Mouse (Mus musculus) forebrain, embryonic 15.5 days (tissue): ENCODE data around the gene Wdr89. TPM values are rescaled to one million over a fixed set of nuclear protein-coding genes. Genes with fewer than 3 reads are reported as not detected.
A peak's percentile ranks its signal among the peaks of the same experiment; 100 is the strongest.

Experiments used
- ATAC-seq: fragments of 200-750 bp; cut with Nextera tagmentation; replicated peaks from 2 replicates; pipeline ENCODE4 v1.8.0; 2017; ENCODE audit warnings: mild to moderate bottlenecking, moderate TSS enrichment, moderate library complexity
- H3K27ac ChIP-seq: fragments of 300-500 bp; sonication (generic); replicated peaks from 2 replicates; pipeline ENCODE4 v1.5.1; 2015; ENCODE audit warnings: mild to moderate bottlenecking, inconsistent platforms
- H3K27me3 ChIP-seq: fragments of 300-500 bp; sonication (generic); 2 replicates; pipeline ENCODE4 v1.6.1; 2015; ENCODE audit warnings: inconsistent platforms
- H3K36me3 ChIP-seq: fragments of 300-500 bp; sonication (generic); 2 replicates; pipeline ENCODE4 v1.6.1; 2015; ENCODE audit warnings: mild to moderate bottlenecking, inconsistent platforms
- H3K4me1 ChIP-seq: fragments of 300-500 bp; sonication (generic); 2 replicates; pipeline ENCODE4 v1.6.1; 2015; ENCODE audit warnings: inconsistent platforms
- H3K4me2 ChIP-seq: fragments of 300-500 bp; sonication (generic); replicated peaks from 2 replicates; pipeline ENCODE4 v1.6.1; 2015; ENCODE audit warnings: mild to moderate bottlenecking, inconsistent platforms
- H3K4me3 ChIP-seq: fragments of 300-500 bp; sonication (generic); 2 replicates; pipeline ENCODE4 v1.5.1; 2015; ENCODE audit warnings: mild to moderate bottlenecking, inconsistent platforms
- H3K9ac ChIP-seq: fragments of 300-500 bp; sonication (generic); replicated peaks from 2 replicates; pipeline ENCODE4 v1.6.1; 2015; ENCODE audit warnings: mild to moderate bottlenecking, inconsistent platforms
- H3K9me3 ChIP-seq: fragments of 300-500 bp; sonication (generic); 2 replicates; pipeline ENCODE4 v1.6.1; 2016; ENCODE audit warnings: inconsistent platforms
- WGBS: fragments of 180-500 bp; shearing (Covaris S2); methylation state at CpG from one replicate; pipeline ENCODE4 v1.1.7; 2015; ENCODE audit warnings: mixed read lengths; 5-methylcytosine and 5-hydroxymethylcytosine counted together
- polyA plus RNA-seq: library from polyadenylated mRNA; unstranded; fragments of >200 nt; fragmentation: Nextera tagmentation; extraction: Ambion mirVana; gene quantifications from 2 replicates; pipeline ENCODE4 v1.2.1, GENCODE M21; 2015

Gene Wdr89
- polyA plus RNA-seq, 1 experiment from 2014 or later: 8.7 TPM

GRCm38 (mm10) chr12:75638345-75638744 lies 31.0 kb downstream of the Wdr89 start:
- WGBS: 92% methylated on average over 2 of the region's 2 CpGs
- no peak overlapping the region for H3K4me3 ChIP-seq
- H3K9ac ChIP-seq: no peak overlapping the region
- no peak overlapping the region for H3K4me2 ChIP-seq
- H3K27ac ChIP-seq: no peak overlapping the region
- ATAC-seq: no peak
- H3K4me1 ChIP-seq: no peaks in the 10 kb centered on the region
- no peaks in the 10 kb centered on the region for H3K27me3 ChIP-seq
- no peaks in the 10 kb centered on the region for H3K9me3 ChIP-seq
- no peaks in the 10 kb centered on the region for H3K36me3 ChIP-seq

- 87% methylated on average over 3 of the region's 3 CpGs for WGBS
- H3K4me1 ChIP-seq: no peaks in the 10 kb centered on the region
- ATAC-seq: no peak
Measured at GRCm38 (mm10) chr12:75637103-75637502, 32.2 kb downstream of the Wdr89 start.

GRCm38 (mm10) chr12:75635771-75636430 lies 33.4 kb downstream of the Wdr89 start:
- no peak overlapping the region for H3K4me3 ChIP-seq
- H3K27ac ChIP-seq: no peak overlapping the region
- ATAC-seq: no peak
- no peaks in the 10 kb centered on the region for H3K9me3 ChIP-seq
- WGBS: 94% methylated on average over 10 of the region's 10 CpGs
- H3K4me2 ChIP-seq: no peak overlapping the region
- H3K4me1 ChIP-seq: no peaks in the 10 kb centered on the region
- no peak overlapping the region for H3K9ac ChIP-seq
- H3K36me3 ChIP-seq: no peaks in the 10 kb centered on the region
- no peaks in the 10 kb centered on the region for H3K27me3 ChIP-seq

More at GRCm38 (mm10) chr12:75637103-75637502, 32.2 kb downstream of the Wdr89 start:
- H3K27me3 ChIP-seq: no peaks in the 10 kb centered on the region
- no peak overlapping the region for H3K27ac ChIP-seq
- no peaks in the 10 kb centered on the region for H3K9me3 ChIP-seq
- H3K4me2 ChIP-seq: no peak overlapping the region
- no peaks in the 10 kb centered on the region for H3K36me3 ChIP-seq
- H3K9ac ChIP-seq: no peak overlapping the region
- H3K4me3 ChIP-seq: no peak overlapping the region

GRCm38 (mm10) chr12:75629618-75630017 lies 39.7 kb downstream of the Wdr89 start:
- H3K27me3 ChIP-seq: no peaks in the 10 kb centered on the region
- H3K36me3 ChIP-seq: no peaks in the 10 kb centered on the region; the same call in 1 of the 2 replicates
- no peak overlapping the region for H3K4me2 ChIP-seq
- no peaks in the 10 kb centered on the region for H3K9me3 ChIP-seq
- H3K27ac ChIP-seq: no peak overlapping the region
- H3K4me3 ChIP-seq: no peak overlapping the region
- ATAC-seq: no peak
- H3K9ac ChIP-seq: no peak overlapping the region
- H3K4me1 ChIP-seq: no peaks in the 10 kb centered on the region
- WGBS: 70% methylated on average over 1 of the region's 1 CpGs

GRCm38 (mm10) chr12:75623292-75623691 lies 46.0 kb downstream of the Wdr89 start:
- Histone ChIP-seq H3K9ac (no peak overlapping the region), H3K4me3 (no peak overlapping the region), H3K4me1 (no peaks in the 10 kb centered on the region), H3K4me2 (no peak overlapping the region), H3K27me3 (no peaks in the 10 kb centered on the region), H3K27ac (no peak overlapping the region), H3K9me3 (no peaks in the 10 kb centered on the region), H3K36me3 (no peaks in the 10 kb centered on the region)
- WGBS: 92% methylated on average over 5 of the region's 5 CpGs
- ATAC-seq: no peak

GRCm38 (mm10) chr12:75622835-75623234 lies 46.5 kb downstream of the Wdr89 start:
- Histone ChIP-seq H3K4me1 (no peaks in the 10 kb centered on the region), H3K4me3 (no peak overlapping the region), H3K9ac (no peak overlapping the region), H3K27ac (no peak overlapping the region), H3K27me3 (no peaks in the 10 kb centered on the region), H3K4me2 (no peak overlapping the region), H3K36me3 (no peaks in the 10 kb centered on the region), H3K9me3 (no peaks in the 10 kb centered on the region)
- no peak for ATAC-seq
- WGBS: 79% methylated on average over 3 of the region's 3 CpGs

GRCm38 (mm10) chr12:75616841-75617240 lies 52.5 kb downstream of the Wdr89 start:
- no peaks in the 10 kb centered on the region for H3K27me3 ChIP-seq
- H3K4me1 ChIP-seq: no peaks in the 10 kb centered on the region
- H3K4me3 ChIP-seq: no peak overlapping the region
- no peak overlapping the region for H3K4me2 ChIP-seq
- WGBS: 69% methylated on average over 8 of the region's 8 CpGs
- H3K36me3 ChIP-seq: no peaks in the 10 kb centered on the region
- no peaks in the 10 kb centered on the region for H3K9me3 ChIP-seq
- H3K9ac ChIP-seq: no peak overlapping the region
- no peak for ATAC-seq
- H3K27ac ChIP-seq: no peak overlapping the region

- no peaks in the 10 kb centered on the region for H3K36me3 ChIP-seq
- no peak overlapping the region for H3K9ac ChIP-seq
- no peak overlapping the region for H3K4me3 ChIP-seq
Measured at GRCm38 (mm10) chr12:75616158-75616791, 53.1 kb downstream of the Wdr89 start.

GRCm38 (mm10) chr12:75615556-75615955 lies 53.8 kb downstream of the Wdr89 start:
- WGBS: 50% methylated on average over 3 of the region's 3 CpGs
- no peak for ATAC-seq
- Histone ChIP-seq H3K4me1 (no peaks in the 10 kb centered on the region), H3K9ac (no peak overlapping the region), H3K4me2 (no peak overlapping the region), H3K4me3 (no peak overlapping the region), H3K9me3 (no peaks in the 10 kb centered on the region), H3K27ac (no peak overlapping the region), H3K36me3 (no peaks in the 10 kb centered on the region), H3K27me3 (no peaks in the 10 kb centered on the region)

More at GRCm38 (mm10) chr12:75616158-75616791, 53.1 kb downstream of the Wdr89 start:
- H3K27ac ChIP-seq: no peak overlapping the region
- no peak for ATAC-seq
- no peaks in the 10 kb centered on the region for H3K27me3 ChIP-seq
- H3K4me2 ChIP-seq: 0 out of 2 replicates have a peak overlapping the region, but pooled peaks have one; percentile 5
- H3K4me1 ChIP-seq: no peaks in the 10 kb centered on the region
- H3K9me3 ChIP-seq: no peaks in the 10 kb centered on the region
- 6% methylated on average over 24 of the region's 24 CpGs for WGBS

- H3K27me3 ChIP-seq: no peaks in the 10 kb centered on the region
- H3K36me3 ChIP-seq: no peaks in the 10 kb centered on the region
- no peak overlapping the region for H3K4me2 ChIP-seq
- ATAC-seq: peak; percentile 60
- peak overlapping the region; percentile 63 for H3K27ac ChIP-seq
- H3K9ac ChIP-seq: no peak overlapping the region
- H3K4me1 ChIP-seq: no peaks in the 10 kb centered on the region
- 61% methylated on average over 7 of the region's 7 CpGs for WGBS
- H3K9me3 ChIP-seq: no peaks in the 10 kb centered on the region
- H3K4me3 ChIP-seq: no peak overlapping the region
Measured at GRCm38 (mm10) chr12:75612711-75613110, 56.6 kb downstream of the Wdr89 start.

GRCm38 (mm10) chr12:75599490-75599889 lies 69.8 kb downstream of the Wdr89 start:
- H3K4me2 ChIP-seq: no peak overlapping the region
- no peak overlapping the region for H3K27ac ChIP-seq
- peaks cover 8% of the 10 kb centered on the region for H3K4me1 ChIP-seq
- no peak overlapping the region for H3K9ac ChIP-seq
- no peaks in the 10 kb centered on the region for H3K36me3 ChIP-seq
- H3K9me3 ChIP-seq: no peaks in the 10 kb centered on the region
- H3K27me3 ChIP-seq: no peaks in the 10 kb centered on the region
- no peak overlapping the region for H3K4me3 ChIP-seq
- WGBS: 20% methylated on average over 4 of the region's 4 CpGs
- no peak for ATAC-seq

- no peak overlapping the region for H3K27ac ChIP-seq
- no peaks in the 10 kb centered on the region for H3K27me3 ChIP-seq
- H3K4me1 ChIP-seq: peaks cover 13% of the 10 kb centered on the region
- WGBS: 68% methylated on average over 4 of the region's 4 CpGs
- no peak overlapping the region for H3K9ac ChIP-seq
- H3K36me3 ChIP-seq: no peaks in the 10 kb centered on the region
- H3K4me2 ChIP-seq: no peak overlapping the region
- ATAC-seq: no peak
- H3K4me3 ChIP-seq: no peak overlapping the region
- no peaks in the 10 kb centered on the region for H3K9me3 ChIP-seq
Measured at GRCm38 (mm10) chr12:75598988-75599387, 70.3 kb downstream of the Wdr89 start.
